Mouse (Mus musculus) left cerebral cortex, postnatal 14 days (tissue): ENCODE data around the gene Gli3. TPM values are rescaled to one million over a fixed set of nuclear protein-coding genes. Genes with fewer than 3 reads are reported as not detected.

Experiments used
- DNase-seq, 2 experiments: peaks; one replicate each; pipeline ENCODE4 v3.0.0; 2021 to 2022; ENCODE audit warnings: low spot score in 2 of 2, mixed read lengths in 1 of 2
- intact Hi-C: fragments of 180-260 bp; cut with DNase I; formaldehyde crosslinking; loops from one replicate; pipeline ENCODE4 v1.15.1; 2025
- total RNA-seq, 2 experiments: library from RNA; stranded (reverse); gene quantifications; 2 replicates each; pipeline ENCODE4 v1.2.3; 2021

Gene Gli3
- total RNA-seq, 2 experiments from 2014 or later: 10.4 to 11.1 TPM

DNA sequence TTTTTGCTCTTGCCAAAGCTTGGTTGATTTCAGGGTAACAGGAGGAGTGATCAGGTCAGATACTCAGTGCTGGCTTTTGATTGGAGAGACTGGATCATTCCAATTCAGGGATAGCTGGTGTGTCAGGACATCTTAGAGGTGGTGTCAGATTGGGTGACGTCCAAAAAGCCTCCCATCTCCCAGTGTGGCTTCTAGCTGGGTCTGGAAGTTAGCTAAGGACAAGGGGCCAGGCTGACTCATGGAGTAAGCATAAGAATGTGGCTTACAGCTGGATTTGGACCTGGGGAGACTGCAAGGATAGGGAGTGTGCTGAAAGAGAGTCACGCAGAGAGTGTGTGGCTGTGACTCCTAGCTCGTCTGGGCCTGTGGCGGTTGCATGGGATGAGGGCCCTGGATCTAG lies 299.3 kb downstream of the Gli3 start:
- intact Hi-C loops: no loop called here
- DNase-seq: no peak

DNA sequence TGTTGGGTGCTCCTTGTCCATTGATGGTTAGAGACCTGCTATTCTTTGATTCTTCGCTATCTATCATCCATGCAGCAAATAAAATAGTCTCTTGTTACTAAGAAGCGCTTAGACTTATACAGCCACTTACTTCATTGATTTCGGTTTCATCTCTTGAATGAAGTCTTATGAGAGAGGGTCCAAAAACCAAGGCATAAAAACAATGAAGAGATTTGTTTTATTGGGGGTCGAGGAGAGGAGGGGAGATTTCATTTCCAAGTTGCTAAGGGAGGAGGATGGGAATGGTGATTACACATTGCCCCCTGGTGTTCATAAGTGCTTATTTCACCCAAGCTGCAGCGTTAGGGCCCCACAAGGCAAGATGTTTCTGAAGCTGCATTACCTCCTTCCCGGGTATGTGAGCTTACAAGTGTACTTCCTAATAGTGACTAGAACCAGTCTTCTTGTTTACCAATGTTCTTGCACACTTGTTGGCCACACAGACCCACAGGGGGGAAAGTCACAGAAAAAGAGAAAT lies 299.9 kb downstream of the Gli3 start:
- DNase-seq: peak; percentile 67 to 68
- intact Hi-C loops: no loop called here

GRCm38 (mm10) chr13:15777624-15778023 lies 314.6 kb downstream of the Gli3 start:
- intact Hi-C loops: no loop called here
- peak; percentile 17 to 41 for DNase-seq
